Mouse (Mus musculus) stomach, postnatal 0 days (tissue): ENCODE data around the gene 1700022I11Rik. TPM values are rescaled to one million over a fixed set of nuclear protein-coding genes. Genes with fewer than 3 reads are reported as not detected.
A peak's percentile ranks its signal among the peaks of the same experiment; 100 is the strongest.

Source experiments
- ATAC-seq: fragments of 200-750 bp; cut with Nextera tagmentation; 2 replicates; pipeline ENCODE4 v1.8.0; 2017; ENCODE audit not compliant: low FRiP score, low TSS enrichment
- DNase-seq: peaks from one replicate; pipeline ENCODE4 v3.0.0-alpha.2; 2016; ENCODE audit warnings: low spot score
- H3K27ac ChIP-seq: fragments of 300-500 bp; sonication (generic); replicated peaks from 2 replicates; pipeline ENCODE4 v1.5.1; 2014; ENCODE audit warnings: mild to moderate bottlenecking, control low read depth
- H3K27me3 ChIP-seq: fragments of 300-500 bp; sonication (generic); 2 replicates; pipeline ENCODE4 v1.6.1; 2014; ENCODE audit warnings: low read length; ENCODE audit not compliant: control insufficient read depth, insufficient read depth
- H3K36me3 ChIP-seq: fragments of 300-500 bp; sonication (generic); 2 replicates; pipeline ENCODE4 v1.6.1; 2014; ENCODE audit warnings: low read length, mixed read lengths; ENCODE audit not compliant: control insufficient read depth, insufficient read depth
- H3K4me1 ChIP-seq: fragments of 300-500 bp; sonication (generic); replicated peaks from 2 replicates; pipeline ENCODE4 v1.6.1; 2014; ENCODE audit warnings: antibody characterized with exemption; ENCODE audit not compliant: control insufficient read depth, insufficient read depth
- H3K4me2 ChIP-seq: fragments of 300-500 bp; sonication (generic); replicated peaks from 2 replicates; pipeline ENCODE4 v1.6.1; 2014; ENCODE audit warnings: low read depth, mild to moderate bottlenecking, control low read depth, moderate library complexity
- H3K4me3 ChIP-seq: fragments of 300-500 bp; sonication (generic); 2 replicates; pipeline ENCODE4 v1.5.1; 2014; ENCODE audit warnings: low read depth, low read length, control low read depth
- H3K9ac ChIP-seq: fragments of 300-500 bp; sonication (generic); 2 replicates; pipeline ENCODE4 v1.6.1; 2014; ENCODE audit warnings: mild to moderate bottlenecking, low read length, control low read depth, mixed read lengths
- H3K9me3 ChIP-seq: fragments of 300-500 bp; sonication (generic); 2 replicates; pipeline ENCODE4 v1.6.1; 2016; ENCODE audit warnings: low read length; ENCODE audit not compliant: control insufficient read depth
- CTCF ChIP-seq: IDR thresholded peaks from 2 replicates; pipeline ENCODE4 v1.5.1; 2016; ENCODE audit warnings: antibody characterized with exemption, low read depth, mild to moderate bottlenecking, moderate library complexity
- EP300 ChIP-seq: optimal IDR thresholded peaks from 2 replicates; pipeline ENCODE3; 2016; ENCODE audit warnings: antibody characterized with exemption
- WGBS: fragments of 180-500 bp; shearing (Covaris S2); extraction: QIAGEN DNeasy Blood & Tissue Kit; methylation state at CpG from one replicate; pipeline ENCODE4 v1.1.7; 2014; 5-methylcytosine and 5-hydroxymethylcytosine counted together
- polyA plus RNA-seq: library from polyadenylated mRNA; unstranded; fragments of >200 nt; fragmentation: Nextera tagmentation; extraction: Ambion mirVana; gene quantifications from 2 replicates; pipeline ENCODE4 v1.2.1, GENCODE M21; 2015

1700022I11Rik gene
- polyA plus RNA-seq, 1 experiment from 2014 or later: 0.46 TPM

GRCm38 (mm10) chr4:43012091-43012490 lies 42.7 kb downstream of the 1700022I11Rik start:
- ATAC-seq: no peak
- H3K27me3 ChIP-seq: no peaks in the 10 kb centered on the region
- 88% methylated on average over 1 of the region's 1 CpGs for WGBS

GRCm38 (mm10) chr4:43018156-43018555 lies 48.8 kb downstream of the 1700022I11Rik start:
- ATAC-seq (no peak), DNase-seq (no peak)
- H3K4me1 ChIP-seq: no peaks in the 10 kb centered on the region
- H3K27ac ChIP-seq: no peak overlapping the region
- TF ChIP-seq EP300 (no peak), CTCF (no peak)
- WGBS: 86% methylated on average over 4 of the region's 4 CpGs
- H3K4me3 ChIP-seq: no peak overlapping the region
- no peaks in the 10 kb centered on the region for H3K9me3 ChIP-seq
- no peaks in the 10 kb centered on the region for H3K27me3 ChIP-seq
- no peak overlapping the region for H3K9ac ChIP-seq
- H3K4me2 ChIP-seq: no peak overlapping the region
- H3K36me3 ChIP-seq: peaks cover 14% of the 10 kb centered on the region

More at GRCm38 (mm10) chr4:43012091-43012490, 42.7 kb downstream of the 1700022I11Rik start:
- H3K4me2 ChIP-seq: no peak overlapping the region
- no peak overlapping the region for H3K9ac ChIP-seq
- TF ChIP-seq EP300: no peak
- no peak for TF ChIP-seq CTCF
- no peak overlapping the region for H3K4me3 ChIP-seq
- no peak overlapping the region for H3K27ac ChIP-seq
- H3K4me1 ChIP-seq: no peaks in the 10 kb centered on the region
- no peak for DNase-seq
- H3K36me3 ChIP-seq: no peaks in the 10 kb centered on the region
- no peaks in the 10 kb centered on the region for H3K9me3 ChIP-seq

GRCm38 (mm10) chr4:43019176-43019575 lies 49.8 kb downstream of the 1700022I11Rik start:
- no peak overlapping the region for H3K4me3 ChIP-seq
- no peak overlapping the region for H3K4me2 ChIP-seq
- H3K9me3 ChIP-seq: no peaks in the 10 kb centered on the region
- H3K36me3 ChIP-seq: peaks cover 17% of the 10 kb centered on the region
- no peak overlapping the region for H3K27ac ChIP-seq
- H3K27me3 ChIP-seq: no peaks in the 10 kb centered on the region
- whole genome bisulfite sequencing: 94% methylated on average over 10 of the region's 10 CpGs
- H3K4me1 ChIP-seq: no peaks in the 10 kb centered on the region
- H3K9ac ChIP-seq: no peak overlapping the region
- no peak for ATAC-seq
- DNase-seq: no peak
- TF ChIP-seq EP300 (no peak), CTCF (no peak)

- H3K27me3 ChIP-seq: no peaks in the 10 kb centered on the region
- H3K36me3 ChIP-seq: peaks cover 17% of the 10 kb centered on the region
- H3K4me3 ChIP-seq: no peak overlapping the region
- no peak overlapping the region for H3K9ac ChIP-seq
- no peak overlapping the region for H3K27ac ChIP-seq
- 92% methylated on average over 23 of the region's 23 CpGs for WGBS
- ATAC-seq: no peak
- no peak overlapping the region for H3K4me2 ChIP-seq
- no peak for DNase-seq
- TF ChIP-seq EP300 (no peak), CTCF (no peak)
- H3K4me1 ChIP-seq: peaks cover 4% of the 10 kb centered on the region; the same call in 1 of the 2 replicates
- no peaks in the 10 kb centered on the region for H3K9me3 ChIP-seq
Observed at GRCm38 (mm10) chr4:43019641-43020465, 50.4 kb downstream of the 1700022I11Rik start.

- Histone ChIP-seq H3K4me3 (no peak overlapping the region), H3K9me3 (no peaks in the 10 kb centered on the region), H3K4me2 (no peak overlapping the region), H3K36me3 (peaks cover 17% of the 10 kb centered on the region), H3K4me1 (peaks cover 4% of the 10 kb centered on the region; the same call in 1 of the 2 replicates), H3K9ac (no peak overlapping the region), H3K27ac (no peak overlapping the region), H3K27me3 (no peaks in the 10 kb centered on the region)
- ATAC-seq (no peak), DNase-seq (no peak)
- WGBS: 89% methylated on average over 16 of the region's 16 CpGs
- TF ChIP-seq EP300: no peak
- TF ChIP-seq CTCF: no peak
Observed at GRCm38 (mm10) chr4:43020876-43021275, 51.5 kb downstream of the 1700022I11Rik start.

- Histone ChIP-seq H3K4me1 (peaks cover 4% of the 10 kb centered on the region; the same call in 1 of the 2 replicates), H3K9me3 (no peaks in the 10 kb centered on the region)
Observed at GRCm38 (mm10) chr4:43021341-43021740, 51.9 kb downstream of the 1700022I11Rik start.

More at GRCm38 (mm10) chr4:43021341-43021740, 51.9 kb downstream of the 1700022I11Rik start:
- Histone ChIP-seq H3K4me2 (no peak overlapping the region), H3K36me3 (peaks cover 17% of the 10 kb centered on the region), H3K9ac (no peak overlapping the region), H3K27ac (no peak overlapping the region), H3K27me3 (no peaks in the 10 kb centered on the region), H3K4me3 (no peak overlapping the region)
- TF ChIP-seq EP300: no peak
- peak; percentile 11; the same call in 1 of the 2 replicates for TF ChIP-seq CTCF
- ATAC-seq: no peak
- 85% methylated on average over 17 of the region's 17 CpGs for WGBS
- no peak for DNase-seq
